Comparison of ENCODE assay signal across 22 mouse cellular contexts in the genomic region with DNA sequence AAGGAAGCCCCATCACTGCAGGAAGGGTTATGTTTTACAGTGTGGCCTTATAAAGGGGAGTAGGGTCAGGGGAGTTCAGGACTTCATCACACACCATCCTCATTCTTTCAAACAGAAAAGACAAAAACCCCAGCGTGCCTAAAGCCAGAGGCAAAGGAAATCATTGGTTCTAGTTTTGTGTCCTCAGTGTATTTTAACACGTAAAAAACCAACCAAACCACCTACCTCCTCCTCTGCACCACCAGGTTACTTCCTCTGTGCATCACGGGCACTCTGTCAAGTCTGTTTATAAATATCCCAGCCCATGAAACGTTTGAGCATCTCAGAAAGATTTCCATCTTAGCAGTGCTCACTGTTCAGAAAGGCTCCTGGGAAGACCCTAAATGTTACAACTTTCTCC.
A peak's percentile ranks its signal among the peaks of the same experiment; 100 is the strongest.
DNase-seq lines count a peak whose midpoint lies in the region; ATAC-seq lines count a peak whose summit lies in the region.
"Had no signal": no experiment of that assay in that cellular context is flagged by ENCODE, and none has a peak within 500 bp of the region (broad histone marks: within the 10 kb centered on the region; RNA-seq: fewer than 3 reads in every experiment).

No protein-coding gene starts in this region.

- ATAC-seq in frontal cortex, adult (ENCODE audit: low TSS enrichment), result peak; percentile 47; the same call in 1 of the 2 replicates
- ATAC-seq in midbrain, embryonic 11.5 days (ENCODE audit: low FRiP score), result no peak
- ATAC-seq in midbrain, embryonic 13.5 days, result no peak
- no peak for ATAC-seq in neural tube, embryonic 15.5 days (ENCODE audit: low FRiP score)
- ATAC-seq: forebrain, embryonic 13.5 days; forebrain, embryonic 16.5 days had no signal

- H3K9ac ChIP-seq in midbrain, embryonic 11.5 days (ENCODE audit: low read length), result no peak overlapping the region
- no peak overlapping the region for H3K9ac ChIP-seq in midbrain, embryonic 13.5 days (replicated peaks)
- no peak overlapping the region for H3K9ac ChIP-seq in neural tube, embryonic 15.5 days (replicated peaks)
- H3K9ac ChIP-seq: embryonic facial prominence, embryonic 13.5 days; embryonic facial prominence, embryonic 15.5 days; forebrain, embryonic 13.5 days had no signal

- no peaks in the 10 kb centered on the region for H3K27me3 ChIP-seq in midbrain, embryonic 11.5 days (ENCODE audit: control insufficient read depth, insufficient read depth, low read length)
- H3K27me3 ChIP-seq in midbrain, embryonic 13.5 days, result no peaks in the 10 kb centered on the region
- no peaks in the 10 kb centered on the region for H3K27me3 ChIP-seq in neural tube, embryonic 15.5 days (replicated peaks)
- H3K27me3 ChIP-seq: embryonic facial prominence, embryonic 13.5 days; embryonic facial prominence, embryonic 15.5 days; forebrain, embryonic 13.5 days had no signal

- peaks cover 4% of the 10 kb centered on the region; the same call in 1 of the 2 replicates for H3K4me1 ChIP-seq in midbrain, embryonic 11.5 days (ENCODE audit: control insufficient read depth, insufficient read depth, low read length)
- H3K4me1 ChIP-seq in midbrain, embryonic 13.5 days (replicated peaks), result 0 out of 2 replicates have a peak, but pooled peaks cover 6% of the 10 kb centered on the region
- H3K4me1 ChIP-seq in neural tube, embryonic 15.5 days, result no peaks in the 10 kb centered on the region
- H3K4me1 ChIP-seq: embryonic facial prominence, embryonic 13.5 days; embryonic facial prominence, embryonic 15.5 days had no signal

- H3K4me2 ChIP-seq in midbrain, embryonic 11.5 days, result no peak overlapping the region
- H3K4me2 ChIP-seq in midbrain, embryonic 13.5 days (replicated peaks), result no peak overlapping the region
- no peak overlapping the region for H3K4me2 ChIP-seq in neural tube, embryonic 15.5 days
- H3K4me2 ChIP-seq: embryonic facial prominence, embryonic 13.5 days; embryonic facial prominence, embryonic 15.5 days; forebrain, embryonic 13.5 days had no signal

- H3K9me3 ChIP-seq in midbrain, embryonic 11.5 days (ENCODE audit: control insufficient read depth, low read length), result no peaks in the 10 kb centered on the region
- H3K9me3 ChIP-seq in midbrain, embryonic 13.5 days, result no peaks in the 10 kb centered on the region
- no peaks in the 10 kb centered on the region for H3K9me3 ChIP-seq in neural tube, embryonic 15.5 days (replicated peaks)
- H3K9me3 ChIP-seq: embryonic facial prominence, embryonic 13.5 days; embryonic facial prominence, embryonic 15.5 days; forebrain, embryonic 13.5 days had no signal

- no peak overlapping the region for H3K4me3 ChIP-seq in midbrain, embryonic 11.5 days (ENCODE audit: low read depth, low read length)
- H3K4me3 ChIP-seq in midbrain, embryonic 13.5 days (replicated peaks), result no peak overlapping the region
- H3K4me3 ChIP-seq in neural tube, embryonic 15.5 days (replicated peaks), result no peak overlapping the region
- H3K4me3 ChIP-seq: embryonic facial prominence, embryonic 13.5 days; embryonic facial prominence, embryonic 15.5 days; erythroblast, embryonic 14.5 days; forebrain, embryonic 13.5 days had no signal

- no peak for DNase-seq in frontal cortex, postnatal 36 days (ENCODE audit: low spot score in 2 of 2)
- DNase-seq in midbrain, embryonic 11.5 days (ENCODE audit: low spot score, missing footprints), result peak; percentile 77
- peak; percentile 33 for DNase-seq in brain, adult 2 months (ENCODE audit: low read depth, low spot score)
- DNase-seq in urinary bladder, postnatal 25 days (ENCODE audit: low spot score), result no peak
- DNase-seq: adrenal gland, adult 8-10 months; adrenal gland, postnatal 14 days; adrenal gland, postnatal 36 days; cerebellum, adult 11 months; cerebellum, adult 18-20 months; cerebellum, adult 8-10 months; cerebellum, adult 9-11 months; cerebellum, postnatal 14 days; cerebellum, postnatal 36 days; embryo, embryonic 11 days had no signal

- no peak overlapping the region for H3K27ac ChIP-seq in midbrain, embryonic 11.5 days (ENCODE audit: low read depth, low read length)
- no peak overlapping the region for H3K27ac ChIP-seq in midbrain, embryonic 13.5 days
- H3K27ac ChIP-seq in neural tube, embryonic 15.5 days (replicated peaks), result no peak overlapping the region
- H3K27ac ChIP-seq: embryonic facial prominence, embryonic 13.5 days; embryonic facial prominence, embryonic 15.5 days; forebrain, embryonic 13.5 days had no signal

- WGBS in midbrain, embryonic 11.5 days, result 47% methylated on average over 4 of the region's 4 CpGs
- 36% methylated on average over 4 of the region's 4 CpGs for WGBS in midbrain, embryonic 13.5 days
- WGBS in neural tube, embryonic 15.5 days, result 34% methylated on average over 4 of the region's 4 CpGs

- no peaks in the 10 kb centered on the region for H3K36me3 ChIP-seq in midbrain, embryonic 11.5 days (ENCODE audit: control insufficient read depth, insufficient read depth, low read length)
- H3K36me3 ChIP-seq in midbrain, embryonic 13.5 days, result no peaks in the 10 kb centered on the region
- H3K36me3 ChIP-seq in neural tube, embryonic 15.5 days, result no peaks in the 10 kb centered on the region
- H3K36me3 ChIP-seq: embryonic facial prominence, embryonic 13.5 days; embryonic facial prominence, embryonic 15.5 days had no signal

Comparison
In these comparisons a context has a peak if more than half of its experiments do, and no peak if none do; other contexts are left out.
1. DNase-seq: peak in midbrain, embryonic 11.5 days (single experiment) and brain, adult 2 months (single experiment); none in frontal cortex, postnatal 36 days (0 of 2) and urinary bladder, postnatal 25 days (single experiment).